Mouse (Mus musculus) MEL-GATA-1-ER (cell line): Measurements from ENCODE around the gene Rabggtb.

Source experiments
- DNase-seq: peaks from one replicate; pipeline ENCODE4 v3.0.0-alpha.2; 2012; ENCODE audit warnings: low read depth; ENCODE audit errors: extremely low read depth

The Rabggtb gene

DNA sequence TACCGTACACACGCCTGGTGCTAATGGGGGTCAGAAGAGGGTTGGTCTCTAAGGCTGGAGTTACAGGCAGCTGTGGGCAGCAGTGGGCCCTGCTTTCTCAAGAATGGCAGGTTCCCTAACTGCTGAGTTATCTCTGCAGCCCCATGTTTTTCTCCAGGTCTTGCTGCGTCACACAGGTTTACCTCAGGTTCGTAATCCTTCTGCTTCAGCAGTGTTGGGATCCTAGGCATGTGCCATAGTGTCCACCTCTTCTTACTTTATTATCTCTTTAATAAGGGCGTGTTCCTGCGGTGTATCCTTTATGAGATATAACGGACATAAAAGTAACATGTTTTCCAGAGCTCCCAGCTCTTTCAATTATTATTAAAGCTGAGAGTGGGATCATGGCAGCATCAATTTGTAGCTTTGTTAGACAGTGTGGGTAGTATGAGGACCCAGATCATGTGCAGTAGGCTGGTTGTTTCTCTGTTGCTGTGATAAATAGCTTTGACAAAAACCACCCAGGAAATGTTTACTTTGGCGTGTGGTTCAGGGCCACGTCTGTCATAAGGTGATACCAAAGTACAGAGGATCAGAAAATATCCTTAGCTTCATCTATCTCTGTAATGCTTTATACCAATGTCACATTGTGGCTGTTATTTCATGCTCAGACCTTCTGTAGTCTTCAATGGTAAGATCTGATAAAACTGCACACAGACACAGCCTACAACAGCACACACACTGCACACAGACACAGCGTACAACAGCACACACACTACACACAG is 8.5 kb upstream of the Rabggtb start:
- DNase-seq = no peak

DNA sequence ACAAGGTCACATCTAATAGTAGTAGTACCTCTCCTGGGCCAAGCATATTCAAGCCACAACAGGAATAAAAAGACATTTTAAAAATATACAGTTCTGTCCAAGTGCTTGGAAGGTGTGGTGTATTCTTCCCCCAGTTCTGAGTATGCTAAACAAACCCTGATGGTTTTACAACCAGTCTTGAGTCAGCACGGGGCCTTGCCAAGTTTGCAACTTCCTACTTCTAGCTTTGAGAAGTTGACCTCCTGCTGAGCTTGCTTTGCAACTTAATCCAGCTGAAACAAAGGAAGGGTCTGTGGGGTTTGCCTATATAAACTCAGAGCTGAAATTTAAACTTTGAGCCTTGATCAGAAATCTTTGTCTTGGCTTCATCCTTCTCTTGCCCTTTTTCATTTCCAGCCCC is 4.4 kb upstream of the Rabggtb start:
- DNase-seq = peak; percentile 81

DNA sequence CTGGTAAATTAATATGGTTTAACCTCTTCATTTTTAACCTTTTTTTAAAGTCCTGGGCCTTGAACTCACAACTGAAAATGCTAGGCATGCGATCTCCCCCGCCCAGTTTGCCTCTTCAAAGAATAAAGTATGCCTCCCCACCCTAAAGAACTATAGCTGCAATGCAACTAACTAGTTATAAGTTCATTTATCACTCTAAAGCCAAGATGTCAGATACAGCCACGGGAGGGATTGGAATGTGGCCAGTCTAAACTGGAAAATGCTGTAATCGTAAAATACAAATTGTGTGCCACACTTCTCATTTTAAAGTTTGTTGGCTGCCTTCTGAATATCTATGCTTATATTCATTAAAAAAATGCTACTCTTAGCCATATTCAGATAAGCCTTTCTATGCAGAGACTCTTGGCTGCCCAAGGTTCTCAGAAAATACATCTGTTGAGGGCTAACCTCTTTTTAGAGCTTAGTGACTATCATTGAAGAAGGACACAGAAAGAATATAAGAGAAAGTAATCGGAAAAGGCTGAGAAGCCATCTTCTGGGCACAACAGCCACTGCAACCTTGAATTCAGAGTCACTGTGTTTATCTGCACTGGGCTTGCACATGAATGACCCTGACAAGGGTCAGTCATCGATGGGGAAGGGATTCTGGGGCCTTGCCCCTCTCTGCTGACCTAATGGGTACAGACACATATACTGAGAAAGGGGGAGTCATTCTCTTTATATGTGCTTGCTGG is 868 bp upstream of the Rabggtb start:
- peak; percentile 60 for DNase-seq

DNA sequence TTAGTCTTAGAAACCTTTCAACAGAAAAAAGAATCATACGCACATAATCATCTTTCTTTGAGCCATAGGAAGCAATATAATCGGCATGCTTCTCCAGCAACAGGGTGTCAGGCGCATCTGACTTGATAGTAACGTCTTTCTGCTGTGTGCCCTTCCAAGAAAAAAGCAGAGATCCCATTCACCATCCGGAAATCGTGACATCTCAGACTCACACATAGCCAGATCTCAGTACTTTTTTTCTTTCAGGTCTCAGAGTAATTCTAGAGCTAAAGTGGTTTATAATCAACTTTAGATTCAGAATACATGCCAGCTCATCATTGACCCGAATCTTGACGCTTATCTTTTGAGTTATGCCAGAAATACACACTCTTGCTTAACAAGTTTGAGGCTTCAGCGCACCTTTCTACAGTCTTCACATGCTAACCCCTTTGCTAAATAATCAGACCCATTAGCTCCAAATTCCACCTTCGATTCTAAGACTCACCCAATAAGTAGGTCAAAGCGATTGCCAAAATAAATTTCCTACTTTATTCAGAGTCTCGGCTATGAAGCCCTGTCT is 848 bp downstream of the Rabggtb start:
- no peak for DNase-seq

DNA sequence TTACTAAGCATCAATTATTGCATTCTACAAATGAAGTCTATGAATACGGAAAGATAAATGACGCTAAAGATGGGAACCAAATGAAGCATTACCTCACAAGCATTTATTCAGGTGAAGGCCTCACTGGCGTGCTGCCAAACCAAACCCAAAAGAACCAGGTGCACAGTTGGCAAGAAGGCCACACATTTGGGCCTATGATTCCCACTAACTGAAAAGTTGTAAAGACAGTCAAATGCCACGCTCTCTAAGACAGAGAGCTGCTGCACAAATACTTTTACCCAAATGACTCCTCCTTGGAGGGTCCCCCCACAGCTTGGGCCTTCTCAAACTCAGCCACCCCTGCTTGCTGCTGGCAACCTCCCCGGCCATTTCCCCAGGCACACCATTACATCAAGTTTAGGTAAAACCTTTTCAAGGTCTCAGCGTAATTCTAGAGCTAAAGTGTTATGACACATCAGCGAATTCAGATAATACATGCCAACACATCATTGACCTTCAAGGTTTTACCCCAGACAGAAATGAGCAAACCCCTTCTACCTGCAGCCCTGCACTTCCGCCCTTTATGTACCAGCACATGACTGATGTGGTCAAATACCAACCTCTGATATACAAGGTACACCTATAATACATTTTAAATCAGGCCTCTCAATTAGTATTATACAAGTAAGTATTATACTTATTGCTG is 1.5 kb downstream of the Rabggtb start:
- DNase-seq = peak; percentile 26

DNA sequence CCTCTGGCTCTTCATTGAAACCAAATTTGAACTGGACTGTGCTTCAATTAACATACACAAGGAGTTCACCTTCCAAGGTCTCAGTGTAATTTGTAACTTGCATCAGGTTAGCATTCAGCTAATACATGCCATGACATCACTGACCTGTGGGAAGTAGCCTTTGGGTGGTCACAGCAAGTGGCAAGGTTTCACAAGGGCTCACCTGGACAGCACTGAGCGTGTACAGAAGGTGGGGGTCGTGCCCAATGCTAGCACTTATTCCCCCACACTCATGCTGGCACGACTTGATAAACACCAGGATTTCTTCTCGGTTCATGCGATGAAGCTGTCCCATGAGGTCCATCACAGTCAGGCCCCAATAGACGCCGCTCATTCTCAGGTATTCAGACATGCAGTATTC is 2.3 kb downstream of the Rabggtb start:
- DNase-seq = no peak

DNA sequence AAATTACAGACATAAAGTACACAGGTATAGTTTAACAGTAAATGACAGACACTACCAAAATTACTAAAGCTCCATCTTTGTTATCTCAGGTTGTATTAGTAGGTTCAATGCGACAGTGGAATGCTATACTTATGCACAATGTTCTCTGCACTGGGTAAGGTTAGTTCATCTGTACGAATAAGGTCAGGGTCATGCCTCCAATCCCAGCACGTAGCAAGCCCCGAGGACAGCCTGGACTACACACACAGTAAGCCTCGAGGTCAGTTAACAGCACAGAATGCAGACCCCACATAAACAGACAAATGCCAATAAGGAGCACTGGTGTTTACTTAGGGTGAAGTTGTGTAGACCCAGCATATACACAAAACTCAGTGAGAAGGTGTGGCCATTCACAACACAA is 3.9 kb downstream of the Rabggtb start:
- peak; percentile 22 for DNase-seq

DNA sequence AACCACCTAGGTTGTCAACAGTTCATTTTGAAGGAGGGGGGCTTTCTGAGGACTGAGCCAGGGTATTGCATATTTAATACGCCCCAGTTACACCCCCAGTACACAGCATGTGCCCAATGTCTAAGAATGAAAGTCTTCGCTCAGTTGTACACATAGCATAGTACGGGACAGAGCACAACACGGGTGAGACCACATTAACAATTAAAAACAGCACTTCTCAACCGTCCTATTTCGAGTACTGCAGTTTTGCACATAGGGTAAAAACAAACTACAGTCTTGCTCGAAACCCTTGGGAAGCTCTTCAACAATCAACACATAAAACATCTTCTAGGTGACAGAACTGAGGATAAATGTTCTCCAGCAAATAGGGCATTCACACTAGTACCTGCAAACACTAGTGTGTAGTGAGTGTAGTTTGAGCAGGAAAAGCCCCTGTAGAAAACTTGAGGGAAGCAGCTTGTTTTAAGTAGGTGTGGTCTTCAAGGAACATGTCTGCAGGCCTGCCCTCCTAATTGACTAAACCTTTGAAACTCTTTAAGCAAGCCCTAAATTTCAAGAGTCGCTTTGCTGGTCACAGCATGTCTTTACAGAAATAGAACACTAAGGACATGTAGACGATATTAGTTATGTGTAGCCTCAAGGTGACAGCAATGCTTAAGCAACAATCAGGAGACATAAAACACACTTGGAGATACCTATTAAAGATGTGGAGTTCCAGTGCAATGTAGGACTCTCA is 6.5 kb downstream of the Rabggtb start, which contains the start of gene Msh4:
Gene Msh4 (minus strand): TSS at position 3 of the 736 bp plus-strand sequence.
- peak; percentile 28 for DNase-seq

DNA sequence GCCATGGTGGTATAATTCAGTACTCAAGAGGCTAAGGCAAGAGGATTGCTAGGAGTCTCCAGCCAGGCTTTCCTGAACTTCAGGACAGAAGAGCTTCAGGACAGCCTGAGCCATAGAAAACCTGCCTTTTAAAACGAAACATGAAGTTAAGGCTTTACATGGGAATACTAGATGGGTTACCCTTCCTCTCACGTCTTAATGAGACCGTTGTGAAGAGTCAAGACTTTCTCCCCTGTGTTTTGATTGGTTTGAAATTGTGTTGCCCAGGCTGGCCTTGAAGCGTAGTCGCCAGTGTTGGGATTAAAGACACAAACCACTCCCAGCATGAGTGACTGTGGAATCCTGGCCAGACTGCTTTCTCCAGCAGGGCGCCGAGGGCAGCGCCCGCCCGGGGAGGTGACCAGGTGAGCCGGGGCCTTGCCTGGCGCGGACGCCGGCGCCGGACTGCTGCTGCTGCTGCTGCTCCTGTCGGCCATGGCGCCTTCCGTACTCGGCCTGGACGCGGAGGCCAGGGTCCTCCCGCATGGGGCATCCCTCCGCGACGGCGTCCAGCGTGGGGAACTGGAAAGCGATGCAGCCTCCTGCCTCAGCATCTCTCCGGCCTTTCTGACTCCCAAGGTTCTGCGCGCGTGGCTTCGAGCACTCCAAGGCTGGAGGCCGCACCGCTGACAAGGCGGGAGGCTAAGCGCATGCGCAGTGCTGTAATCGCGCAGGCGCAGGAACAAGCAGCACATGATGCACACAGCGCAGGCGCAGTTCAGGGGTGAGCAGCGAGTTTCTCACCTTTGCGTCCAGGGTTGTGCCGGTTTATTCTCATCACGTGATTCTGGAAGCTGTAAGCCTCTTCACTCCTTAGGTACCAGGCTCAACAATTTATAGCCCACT is 7.3 kb downstream of the Rabggtb start:
- DNase-seq = peak; percentile 35

DNA sequence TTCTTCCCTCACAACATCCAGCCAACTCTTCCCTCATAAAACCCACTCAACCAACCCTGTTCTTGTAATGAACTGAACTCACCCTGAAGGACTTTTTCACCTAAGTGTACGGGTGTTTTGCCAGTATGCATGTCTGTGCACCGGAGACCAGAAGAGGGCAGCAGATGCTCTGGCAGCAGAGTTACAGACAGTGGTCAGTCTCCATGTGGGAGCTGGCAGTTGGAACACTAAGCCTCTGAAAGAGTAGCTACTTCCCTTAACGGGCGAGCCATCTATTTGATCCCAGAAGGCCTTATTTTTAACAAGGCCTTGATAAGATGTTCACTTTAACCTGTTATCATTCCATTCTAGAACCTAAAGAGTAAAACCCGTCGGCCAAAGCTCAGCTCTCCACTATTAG is 8.2 kb downstream of the Rabggtb start:
- peak; percentile 81 for DNase-seq

DNA sequence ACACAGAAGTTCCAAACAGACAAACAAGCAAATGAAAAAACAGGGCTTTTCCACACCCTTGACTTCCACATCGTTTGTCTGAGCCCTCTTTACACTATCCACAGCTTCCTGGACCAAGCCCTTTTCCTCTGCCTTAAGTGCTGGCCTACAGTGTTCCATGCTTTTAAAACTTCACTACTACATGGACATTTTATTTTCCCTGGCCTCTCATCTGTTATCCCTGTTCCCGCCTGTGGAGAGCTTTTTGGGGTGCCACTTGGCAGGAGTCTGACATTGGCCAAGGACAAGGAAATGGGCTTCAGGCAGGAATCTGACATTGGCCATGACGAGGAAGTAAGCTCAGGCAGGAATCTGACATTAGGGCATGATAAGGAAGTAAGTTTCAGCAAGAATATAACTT is 10.2 kb downstream of the Rabggtb start:
- DNase-seq = no peak

DNA sequence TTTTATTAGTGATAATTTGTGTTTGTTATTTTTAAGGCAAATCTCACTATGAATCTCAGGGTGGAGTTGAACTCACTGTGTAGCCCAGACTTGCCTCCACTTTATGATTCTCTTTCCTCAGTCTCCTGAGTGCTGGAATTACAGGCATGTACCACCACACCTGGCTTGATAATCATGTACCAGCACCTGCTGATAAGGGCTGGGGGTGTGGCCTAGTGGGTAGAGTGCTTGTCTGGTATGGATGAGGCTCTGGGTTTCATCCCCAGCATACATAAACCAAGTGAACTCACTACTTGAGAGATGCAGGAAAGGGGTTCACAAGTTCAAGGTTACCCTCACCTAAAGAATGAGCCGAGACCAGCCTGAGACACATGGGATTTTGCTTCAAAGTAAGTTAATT is 10.9 kb downstream of the Rabggtb start:
- DNase-seq = no peak

DNA sequence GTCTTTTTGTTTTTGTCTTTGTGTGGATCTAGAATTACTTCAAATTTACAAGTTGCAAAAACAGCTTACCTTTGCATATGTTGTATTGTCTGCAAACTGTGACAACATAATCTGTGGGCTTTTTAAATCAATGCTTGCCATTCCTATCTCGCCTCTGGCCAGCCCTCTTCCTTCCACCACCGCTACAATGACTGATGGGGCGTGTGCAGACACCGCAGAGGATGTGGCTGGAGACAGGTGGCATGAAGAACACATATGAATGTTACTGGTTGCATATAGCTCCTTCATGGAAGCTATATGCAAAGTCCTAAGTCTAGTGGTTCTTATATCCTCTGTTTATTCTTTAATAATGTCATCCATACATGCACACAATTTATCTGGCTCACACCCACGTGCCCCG is 15.6 kb downstream of the Rabggtb start:
- DNase-seq = no peak

DNA sequence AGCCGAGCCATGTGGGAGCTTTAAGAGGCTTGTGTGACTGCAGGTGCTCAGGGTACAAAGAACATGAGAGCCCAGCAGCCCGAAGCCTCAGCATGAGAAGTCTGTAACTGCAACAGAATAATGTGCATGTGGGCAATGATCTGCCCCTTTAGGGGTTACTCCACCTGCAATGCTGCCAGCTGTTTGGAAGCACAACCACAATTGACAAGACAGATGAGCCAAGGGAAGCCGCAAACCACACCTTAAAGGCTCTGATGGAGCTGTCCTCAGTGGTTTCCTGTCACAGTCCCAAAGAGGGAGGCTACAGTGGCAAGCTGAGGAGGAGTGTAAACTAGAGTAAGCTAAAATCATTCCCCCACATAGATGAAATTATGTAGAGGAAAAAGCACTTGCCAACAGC is 17.4 kb downstream of the Rabggtb start:
- DNase-seq = no peak

DNA sequence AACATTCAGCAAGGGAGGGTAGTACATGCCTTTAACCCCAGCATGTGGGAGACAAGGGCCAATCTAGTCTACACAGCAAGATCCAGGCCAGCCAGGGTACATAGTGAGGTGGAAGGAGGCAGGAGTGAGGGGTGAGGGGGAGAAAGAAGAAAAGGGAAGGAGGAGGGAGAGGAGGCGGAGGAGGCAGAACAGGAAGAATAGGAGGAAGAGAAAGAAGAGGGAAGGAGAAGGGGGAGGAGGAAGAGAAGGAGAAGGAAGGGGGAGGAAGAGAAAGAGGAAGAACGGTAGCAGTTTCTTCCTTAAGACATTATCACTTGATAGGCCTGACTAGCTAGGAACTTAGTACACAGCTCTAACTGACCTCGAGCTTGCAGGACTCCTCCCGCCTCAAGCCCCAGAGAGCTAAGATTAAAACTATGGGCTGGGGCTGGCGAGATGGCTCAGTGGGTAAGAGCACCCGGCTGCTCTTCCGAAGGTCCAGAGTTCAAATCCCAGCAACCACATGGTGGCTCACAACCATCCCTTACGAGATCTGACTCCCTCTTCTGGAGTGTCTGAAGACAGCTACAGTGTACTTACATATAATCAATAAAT is 23.5 kb downstream of the Rabggtb start:
- DNase-seq = peak; percentile 32

DNA sequence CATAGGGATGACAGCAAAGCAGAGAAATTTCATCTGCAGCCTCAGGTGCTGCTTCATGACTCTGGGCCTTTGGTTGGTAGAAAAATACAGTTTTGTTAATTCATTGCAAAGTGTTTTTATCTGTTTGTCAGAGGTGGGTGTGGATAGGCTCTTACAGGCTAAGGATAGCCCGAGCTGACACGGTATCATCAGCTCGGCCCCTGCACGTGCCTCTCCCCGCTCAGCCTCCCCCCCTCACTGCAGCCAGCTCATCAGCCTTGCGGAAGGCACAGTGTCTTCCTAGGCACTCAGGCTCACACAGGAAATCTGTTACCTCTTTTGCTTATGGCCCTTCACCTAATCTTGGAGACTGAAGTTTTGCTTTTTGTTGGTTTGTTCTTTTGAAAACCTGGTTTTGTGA is 24.7 kb downstream of the Rabggtb start:
- DNase-seq = no peak

DNA sequence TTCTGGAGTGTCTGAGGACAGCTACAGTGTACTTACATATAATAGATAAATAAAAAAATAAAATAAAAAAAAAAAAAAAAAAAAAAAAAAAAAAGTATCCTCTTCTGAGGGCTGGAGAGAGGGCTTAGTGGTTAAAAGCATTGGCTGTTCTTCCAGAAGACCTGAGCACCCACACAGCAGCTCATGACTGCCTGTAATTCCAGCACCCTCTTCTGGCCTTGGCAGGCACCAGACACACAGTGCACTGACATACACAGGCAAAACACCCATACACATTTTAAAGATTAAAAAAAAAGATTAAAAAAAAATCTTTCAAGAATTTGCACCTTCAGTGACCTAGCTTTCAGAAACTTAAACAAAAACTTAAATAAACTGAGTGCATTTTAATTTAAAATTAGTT is 26.5 kb downstream of the Rabggtb start:
- DNase-seq = peak; percentile 23

DNA sequence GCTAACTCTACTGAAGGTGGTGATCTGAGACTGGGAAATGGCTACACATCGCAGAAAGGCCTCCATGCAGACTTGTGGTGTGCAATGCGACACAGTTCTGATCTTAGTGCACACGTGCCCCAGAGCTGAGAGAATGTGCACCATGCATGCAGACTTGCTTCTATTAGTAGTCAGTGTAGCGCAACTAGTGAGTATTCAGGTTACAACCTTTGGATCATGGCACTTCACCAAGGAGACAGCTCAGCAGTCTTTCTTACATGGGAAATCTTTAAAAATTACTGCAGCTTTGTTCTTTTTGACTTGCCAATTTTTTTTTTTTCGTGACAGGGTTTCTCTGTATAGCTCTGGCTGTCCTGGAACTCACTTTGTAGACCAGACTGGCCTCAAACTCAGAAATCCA is 41.4 kb downstream of the Rabggtb start:
- DNase-seq = no peak

DNA sequence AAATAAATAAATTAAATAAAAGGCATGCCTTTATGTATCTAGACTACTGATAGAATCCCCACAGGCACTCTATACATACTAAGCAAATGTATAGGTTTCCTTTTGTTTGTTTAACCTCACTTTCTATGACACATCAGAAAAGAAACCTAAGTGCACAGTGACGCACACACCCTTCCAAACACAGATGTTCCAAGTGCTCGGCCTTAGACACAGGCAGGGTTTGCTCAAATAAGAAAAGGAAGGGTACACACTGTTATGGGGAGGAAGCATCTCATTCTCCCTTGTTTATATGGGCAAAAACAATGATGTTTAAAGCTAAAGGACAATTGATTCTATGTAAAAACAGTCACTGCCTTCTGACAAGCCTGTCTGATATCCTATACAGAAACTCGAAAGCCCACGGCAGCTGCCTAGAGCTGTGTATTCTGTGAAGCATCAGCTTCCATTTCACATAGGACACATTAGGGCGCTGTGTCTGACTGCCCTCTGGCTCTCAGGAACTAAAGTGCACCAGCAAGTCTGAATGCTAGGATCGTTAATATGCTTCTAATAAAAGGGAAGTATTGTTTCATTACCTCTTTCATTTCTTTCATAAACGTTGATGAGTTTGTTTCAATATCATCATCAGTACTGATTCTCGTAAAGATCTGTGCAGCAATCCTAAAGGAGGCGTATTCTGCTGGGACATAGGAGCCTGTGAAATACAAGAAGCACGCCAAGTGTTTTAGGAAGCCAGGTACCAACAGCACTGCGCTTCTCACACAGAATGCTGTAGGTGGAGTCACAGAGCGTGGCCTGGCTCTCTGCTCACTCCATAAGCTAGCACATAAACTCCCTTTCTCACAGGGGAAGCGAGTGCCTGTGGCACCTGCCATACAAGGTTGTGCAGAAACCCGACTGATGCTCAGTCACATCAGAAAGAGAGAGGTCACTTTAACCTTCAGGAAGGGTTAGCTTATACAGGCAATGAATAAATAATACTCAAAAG is 45.4 kb downstream of the Rabggtb start:
- DNase-seq = no peak
